Mouse (Mus musculus) T-helper 2 cell (primary cell): ENCODE data around the gene Pole2.

Experiments
- in situ Hi-C: fragments of 300-600 bp; cut with MboI, MseI; formaldehyde crosslinking; loops from one replicate; pipeline ENCODE4 v1.15.1; 2025; ENCODE audit warnings: high pct_unique_total_duplicates

Pole2 gene

DNA sequence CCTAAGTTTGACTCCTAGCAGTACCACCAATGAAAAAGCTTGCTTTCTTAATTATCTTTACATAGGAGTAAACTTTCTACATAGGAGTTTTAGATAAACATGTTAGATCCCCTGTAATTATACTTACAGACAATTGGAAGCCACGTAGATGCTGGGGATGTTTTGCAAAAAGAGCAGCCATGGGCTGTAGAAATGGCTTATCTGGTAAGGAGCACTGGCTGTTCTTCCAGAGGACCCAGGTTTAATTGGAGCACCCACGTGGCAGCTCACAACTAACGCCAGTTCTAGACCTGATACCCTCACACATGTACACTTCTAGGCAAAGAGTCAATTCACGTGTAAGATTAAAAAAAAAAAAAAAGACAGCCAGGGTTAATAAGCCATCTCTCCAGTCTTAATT lies 46.2 kb downstream of the Pole2 start:
- in situ Hi-C loops, result no loop called here

DNA sequence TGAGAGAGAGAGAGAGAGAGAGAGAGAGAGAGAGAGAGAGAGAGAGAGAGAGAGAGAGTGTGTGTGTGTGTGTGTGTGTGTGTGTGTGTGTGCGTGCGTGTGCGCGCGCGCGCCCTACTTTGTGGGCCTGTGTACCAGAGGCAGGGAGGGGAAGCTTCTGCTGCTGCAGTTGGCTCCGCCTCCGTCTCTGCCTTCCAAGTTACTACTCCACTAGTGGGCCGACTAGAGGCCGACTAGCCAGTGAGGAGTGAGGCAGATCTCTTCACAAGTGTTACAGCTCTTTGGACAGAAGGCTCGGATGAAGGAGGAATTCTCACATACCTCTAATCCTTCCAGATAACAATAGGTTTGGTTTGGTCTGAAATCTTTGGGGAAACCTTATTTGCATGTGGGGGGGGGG lies 48.6 kb downstream of the Pole2 start:
- in situ Hi-C loops, result no loop called here

- in situ Hi-C loops, result no loop called here
Observed at GRCm38 (mm10) chr12:69177526-69177925, 50.5 kb downstream of the Pole2 start.

GRCm38 (mm10) chr12:69175975-69176374 lies 52.0 kb downstream of the Pole2 start:
- in situ Hi-C loops, result no loop called here

DNA sequence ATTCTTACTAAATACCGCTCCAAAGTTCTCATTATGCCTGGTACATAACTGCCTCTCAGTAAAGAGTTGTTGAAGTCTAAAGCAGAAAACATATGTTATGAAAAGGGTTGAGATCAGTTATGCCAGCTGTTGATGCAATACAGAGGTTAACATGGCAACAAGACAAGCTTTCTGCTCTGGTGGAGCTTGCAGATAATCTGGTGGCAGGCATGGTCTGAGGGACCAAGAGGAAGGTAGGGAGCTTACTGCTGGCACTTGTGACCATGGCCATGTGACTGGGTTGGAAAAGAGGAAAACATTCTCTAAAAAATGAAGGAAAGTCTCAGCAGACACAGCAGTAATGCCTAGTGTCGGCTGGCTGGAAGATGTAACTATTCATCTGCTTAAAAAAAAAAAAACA lies 56.7 kb downstream of the Pole2 start:
- in situ Hi-C loops, result loop anchor here (25.0 kb wide), 1 partner anchor 1791 kb away; the partner anchor contains the start of gene Psma3

GRCm38 (mm10) chr12:69168461-69169106 lies 59.4 kb downstream of the Pole2 start, which contains the start of gene Lrr1:
TSS of gene Lrr1 (plus strand) at chr12:69168814.
- in situ Hi-C loops, result loop anchor here (25.0 kb wide), 1 partner anchor 1794 kb away; the partner anchor contains the start of gene Psma3

DNA sequence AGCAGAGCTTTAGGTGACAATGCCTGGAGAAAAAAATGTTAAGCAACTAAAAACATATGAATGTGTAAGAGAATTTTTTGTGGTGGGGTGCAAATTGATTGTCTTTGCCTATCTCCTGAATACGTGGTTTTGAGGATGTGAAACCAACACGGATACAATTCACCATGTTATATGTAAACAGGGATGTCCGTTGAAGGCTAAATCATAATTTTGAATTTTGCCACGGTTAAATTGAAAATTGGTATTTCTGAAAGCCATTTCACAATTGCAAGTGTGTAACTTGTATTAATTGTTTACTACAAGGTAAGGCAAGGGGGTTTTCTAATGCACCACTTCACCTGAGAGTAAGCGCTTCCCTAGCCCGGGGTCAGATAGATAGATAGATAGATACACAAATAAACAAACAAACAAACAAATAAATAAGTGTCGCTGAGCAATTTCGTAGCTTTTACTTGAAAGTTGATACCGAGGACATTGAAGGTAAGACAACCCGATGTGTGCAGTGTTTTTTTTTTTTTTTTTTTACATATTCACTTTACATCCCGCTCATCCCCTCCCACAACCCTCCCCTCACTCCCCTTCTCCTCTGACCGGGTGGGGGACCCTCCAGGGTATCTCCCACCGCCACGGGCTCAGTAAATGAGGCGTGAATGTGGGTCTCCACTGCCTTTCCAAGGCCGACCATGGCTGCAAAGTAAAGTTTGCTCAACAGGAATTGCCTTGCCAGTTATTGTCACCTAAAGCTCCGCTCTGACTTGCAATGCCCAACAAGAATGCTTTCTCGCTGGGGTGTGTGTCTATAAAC lies 60.1 kb downstream of the Pole2 start:
- in situ Hi-C loops, result loop anchor here (25.0 kb wide), 1 partner anchor 1794 kb away; the partner anchor contains the start of gene Psma3

DNA sequence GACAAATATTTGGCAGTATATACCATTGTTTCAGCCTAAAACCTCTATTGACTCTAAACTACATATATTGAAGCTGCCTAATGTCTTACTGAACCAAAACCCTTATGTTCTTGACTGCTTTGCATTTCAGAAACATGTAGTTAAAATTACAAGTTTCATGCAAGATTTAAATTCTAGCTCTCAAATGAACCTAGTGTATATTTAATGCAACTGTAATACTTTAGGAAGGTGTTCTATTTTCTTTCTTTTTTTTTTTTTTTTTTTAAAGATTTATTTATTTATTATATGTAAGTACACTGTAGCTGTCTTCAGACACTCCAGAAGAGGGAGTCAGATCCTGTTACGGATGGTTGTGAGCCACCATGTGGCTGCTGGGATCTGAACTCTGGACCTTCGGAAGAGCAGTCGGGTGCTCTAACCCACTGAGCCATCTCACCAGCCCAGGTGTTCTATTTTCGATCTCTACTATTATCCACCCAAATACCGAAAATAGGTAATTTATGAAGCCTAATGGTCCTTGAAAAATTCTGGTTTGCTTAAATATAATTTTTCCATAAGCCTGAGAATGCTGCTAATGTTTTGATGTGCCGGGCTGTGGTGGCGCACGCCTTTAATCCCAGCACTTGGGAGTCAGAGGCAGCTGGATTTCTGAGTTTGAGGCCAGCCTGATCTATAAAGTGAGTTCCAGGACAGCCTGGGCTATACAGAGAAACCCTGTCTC lies 61.0 kb downstream of the Pole2 start:
- in situ Hi-C loops, result loop anchor here (25.0 kb wide), 1 partner anchor 1795 kb away; the partner anchor contains the start of gene Psma3

DNA sequence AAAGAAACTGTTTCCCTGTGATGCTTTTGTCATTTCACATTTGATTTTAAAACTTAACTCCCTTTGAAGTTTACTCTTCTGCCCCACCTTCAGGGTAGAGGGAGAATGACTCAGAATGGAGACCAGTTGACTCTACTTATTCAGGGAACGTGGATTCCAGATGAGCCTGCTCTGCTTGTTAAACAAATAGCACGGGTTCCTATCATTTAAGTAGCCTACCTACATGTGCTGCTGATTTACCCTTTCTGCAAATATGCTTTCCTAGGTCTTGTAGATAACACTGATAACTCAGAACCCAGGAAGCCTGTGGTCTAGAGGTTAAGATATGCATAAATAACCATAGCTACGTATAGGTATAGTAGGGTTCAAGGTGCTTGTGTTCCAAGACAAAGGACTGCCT lies 63.1 kb downstream of the Pole2 start:
- in situ Hi-C loops, result loop anchor here (25.0 kb wide), 1 partner anchor 1797 kb away; the partner anchor contains the start of gene Psma3

DNA sequence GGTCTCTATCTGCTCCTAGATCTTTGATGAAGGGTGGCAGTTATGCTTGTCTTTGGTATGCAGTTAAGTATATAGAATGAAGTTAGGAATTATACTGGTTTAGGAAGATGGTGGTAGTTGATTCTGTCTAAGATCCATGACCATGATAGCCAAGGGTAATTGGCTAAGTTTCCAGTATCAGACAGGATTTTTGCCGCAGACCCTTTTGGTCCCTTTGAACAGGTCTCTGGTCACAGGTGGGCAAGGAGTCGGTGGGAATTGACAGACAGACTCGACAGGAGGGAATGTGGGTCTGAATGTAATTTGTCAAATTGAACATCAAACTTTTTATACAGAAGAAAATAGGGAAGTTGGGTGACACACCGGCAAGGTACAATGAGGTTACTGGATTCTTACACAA lies 64.4 kb downstream of the Pole2 start:
- in situ Hi-C loops, result loop anchor here (25.0 kb wide), 1 partner anchor 1799 kb away; the partner anchor contains the start of gene Psma3

DNA sequence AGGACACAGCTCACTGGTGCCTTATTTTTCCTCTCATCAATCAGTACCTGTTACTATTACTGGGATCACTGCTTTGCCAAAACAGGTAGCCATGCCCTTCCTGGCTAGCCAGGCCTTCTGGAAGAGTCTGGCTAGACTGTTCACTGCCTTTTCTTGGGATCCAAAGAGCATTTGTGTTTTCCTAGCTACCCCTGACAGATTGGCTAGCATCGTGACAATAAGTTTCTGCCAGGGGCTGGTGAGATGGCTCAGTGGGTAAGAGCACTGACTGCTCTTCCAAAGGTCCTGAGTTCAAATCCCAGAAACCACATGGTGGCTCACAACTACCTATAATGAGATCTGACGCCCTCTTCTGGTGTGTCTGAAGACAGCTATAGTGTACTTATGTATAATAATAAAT lies 67.3 kb downstream of the Pole2 start:
- in situ Hi-C loops, result loop anchor here (25.0 kb wide), 1 partner anchor 1802 kb away; the partner anchor contains the start of gene Psma3

DNA sequence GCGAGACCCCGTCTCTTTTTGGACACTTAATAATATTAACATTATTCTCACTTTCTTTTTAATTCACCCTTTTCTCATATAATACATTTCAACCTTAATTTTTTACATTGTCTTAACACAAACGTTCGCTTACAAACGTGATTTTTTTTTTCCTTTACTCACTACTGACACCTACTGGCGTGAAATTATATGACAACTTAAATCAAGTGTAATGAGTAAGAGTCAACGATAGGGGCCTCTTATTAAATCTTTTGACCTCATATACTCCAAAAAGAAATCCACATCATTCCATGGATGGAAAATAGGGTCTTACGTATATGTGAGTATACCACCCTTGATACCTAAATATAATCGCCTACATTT lies 68.4 kb downstream of the Pole2 start:
- in situ Hi-C loops, result loop anchor here (25.0 kb wide), 1 partner anchor 1803 kb away; the partner anchor contains the start of gene Psma3

- in situ Hi-C loops, result loop anchor here (25.0 kb wide), 1 partner anchor 1803 kb away; the partner anchor contains the start of gene Psma3
Observed at GRCm38 (mm10) chr12:69158765-69159577, 69.0 kb downstream of the Pole2 start, which contains the start of gene Rps29. TSS of gene Rps29 (minus strand) at chr12:69159186.

- in situ Hi-C loops, result loop anchor here (25.0 kb wide), 1 partner anchor 1804 kb away; the partner anchor contains the start of gene Psma3
Observed at GRCm38 (mm10) chr12:69158366-69158764, 69.6 kb downstream of the Pole2 start.

- in situ Hi-C loops, result loop anchor here (25.0 kb wide), 1 partner anchor 1805 kb away; the partner anchor contains the start of gene Psma3
Observed at GRCm38 (mm10) chr12:69157107-69157506, 70.9 kb downstream of the Pole2 start.

- in situ Hi-C loops, result loop anchor here (25.0 kb wide), 1 partner anchor 1806 kb away; the partner anchor contains the start of gene Psma3
Observed at GRCm38 (mm10) chr12:69156436-69156835, 71.6 kb downstream of the Pole2 start.

DNA sequence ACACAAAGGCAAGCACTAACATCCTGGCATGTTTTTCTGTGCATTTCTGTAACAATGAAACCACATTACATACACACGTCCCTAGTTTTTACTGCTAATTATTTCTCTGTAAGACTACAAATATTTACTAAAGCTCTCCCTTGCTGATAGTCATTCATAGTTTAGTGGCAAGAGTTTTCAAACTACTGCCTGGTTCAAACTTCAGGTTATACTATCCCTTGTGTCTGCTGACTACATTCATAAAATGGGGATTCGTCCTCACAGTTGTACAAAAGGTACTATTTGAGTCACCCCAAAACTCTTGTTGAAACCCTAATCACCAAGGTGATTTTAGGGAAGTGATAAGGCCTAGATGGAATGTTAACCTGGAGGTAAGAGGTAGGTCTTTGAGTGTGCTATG lies 72.1 kb downstream of the Pole2 start:
- in situ Hi-C loops, result loop anchor here (25.0 kb wide), 1 partner anchor 1806 kb away; the partner anchor contains the start of gene Psma3
